Mouse (Mus musculus): Measurements from ENCODE around the gene Calm2. TPM values are rescaled to one million over a fixed set of nuclear protein-coding genes. Genes with fewer than 3 reads are reported as not detected.

Calm2 gene
- polyA plus RNA-seq (2016; fragmentation: Nextera tagmentation; extraction: Ambion mirVana): 619 and 647 TPM in 2 replicates

GRCm38 (mm10) chr17:87446767-87447611 lies at the start of gene Calm2:
TSS of gene Calm2 (minus strand) at chr17:87446935.
- peak within 1 kb of the TSS; percentile 82 for H3K4me2 ChIP-seq
- peak within 1 kb of the TSS; percentile 97 for H3K27ac ChIP-seq (ENCODE audit: poor library complexity, severe bottlenecking)
- H3K36me3 ChIP-seq: 0 out of 2 replicates have a peak, but pooled peaks cover 4% of the 10 kb centered on the region
- H3K27me3 ChIP-seq (replicated peaks): no peaks in the 10 kb centered on the region
- H3K9me3 ChIP-seq (replicated peaks): no peaks in the 10 kb centered on the region
- H3K9ac ChIP-seq: peak within 1 kb of the TSS; percentile 96
- ATAC-seq (ENCODE audit: insufficient number of reproducible peaks, low FRiP score): peak; percentile 93
- under 1% methylated on average over 66 of the region's 69 CpGs for WGBS
- peak within 1 kb of the TSS; percentile 77 for H3K4me3 ChIP-seq
- H3K4me1 ChIP-seq (replicated peaks): peaks cover 22% of the 10 kb centered on the region

- Histone ChIP-seq H3K9me3 (replicated peaks) (no peaks in the 10 kb centered on the region), H3K4me1 (replicated peaks) (peaks cover 10% of the 10 kb centered on the region), H3K9ac (no peak overlapping the region), H3K4me3 (no peak overlapping the region), H3K36me3 (no peaks in the 10 kb centered on the region), H3K27me3 (replicated peaks) (peaks cover 4% of the 10 kb centered on the region; the same call in 1 of the 2 replicates), H3K27ac (ENCODE audit: poor library complexity, severe bottlenecking) (no peak overlapping the region), H3K4me2 (no peak overlapping the region)
- ATAC-seq (ENCODE audit: insufficient number of reproducible peaks, low FRiP score): no peak
- 85% methylated on average over 4 of the region's 4 CpGs for WGBS
These were observed 48.8 kb upstream of the Calm2 start for GRCm38 (mm10) chr17:87495504-87495903.

- 95% methylated on average over 4 of the region's 4 CpGs for WGBS
- H3K9me3 ChIP-seq (replicated peaks): no peaks in the 10 kb centered on the region
- H3K27me3 ChIP-seq (replicated peaks): no peaks in the 10 kb centered on the region
- H3K27ac ChIP-seq (ENCODE audit: poor library complexity, severe bottlenecking): no peak overlapping the region
- H3K4me2 ChIP-seq: no peak overlapping the region
- no peak overlapping the region for H3K9ac ChIP-seq
- H3K4me3 ChIP-seq: no peak overlapping the region
- no peaks in the 10 kb centered on the region for H3K36me3 ChIP-seq
- ATAC-seq (ENCODE audit: insufficient number of reproducible peaks, low FRiP score): no peak
- H3K4me1 ChIP-seq (replicated peaks): peaks cover 16% of the 10 kb centered on the region
These were observed 47.6 kb upstream of the Calm2 start for GRCm38 (mm10) chr17:87494310-87494709.

GRCm38 (mm10) chr17:87492286-87492685 lies 45.6 kb upstream of the Calm2 start:
- Histone ChIP-seq H3K4me3 (no peak overlapping the region), H3K9me3 (replicated peaks) (no peaks in the 10 kb centered on the region), H3K27me3 (replicated peaks) (no peaks in the 10 kb centered on the region), H3K36me3 (no peaks in the 10 kb centered on the region), H3K9ac (no peak overlapping the region), H3K4me2 (no peak overlapping the region), H3K4me1 (replicated peaks) (peaks cover 16% of the 10 kb centered on the region), H3K27ac (ENCODE audit: poor library complexity, severe bottlenecking) (no peak overlapping the region)
- 67% methylated on average over 4 of the region's 4 CpGs for WGBS
- ATAC-seq (ENCODE audit: insufficient number of reproducible peaks, low FRiP score): no peak

GRCm38 (mm10) chr17:87490295-87490694 lies 43.6 kb upstream of the Calm2 start:
- no peak for ATAC-seq (ENCODE audit: insufficient number of reproducible peaks, low FRiP score)
- no peak overlapping the region for H3K4me2 ChIP-seq
- WGBS: 27% methylated on average over 6 of the region's 6 CpGs
- no peak overlapping the region for H3K4me3 ChIP-seq
- H3K27ac ChIP-seq (ENCODE audit: poor library complexity, severe bottlenecking): no peak overlapping the region
- peaks cover 6% of the 10 kb centered on the region; the same call in 1 of the 2 replicates for H3K9me3 ChIP-seq (replicated peaks)
- no peak overlapping the region for H3K9ac ChIP-seq
- peaks cover 16% of the 10 kb centered on the region for H3K4me1 ChIP-seq (replicated peaks)
- no peaks in the 10 kb centered on the region for H3K27me3 ChIP-seq (replicated peaks)
- no peaks in the 10 kb centered on the region for H3K36me3 ChIP-seq

GRCm38 (mm10) chr17:87485751-87486150 lies 39.0 kb upstream of the Calm2 start:
- Histone ChIP-seq H3K36me3 (no peaks in the 10 kb centered on the region), H3K4me2 (no peak overlapping the region), H3K27me3 (replicated peaks) (no peaks in the 10 kb centered on the region; the same call in 1 of the 2 replicates), H3K4me3 (no peak overlapping the region), H3K27ac (ENCODE audit: poor library complexity, severe bottlenecking) (no peak overlapping the region), H3K4me1 (replicated peaks) (peaks cover 8% of the 10 kb centered on the region), H3K9me3 (replicated peaks) (peaks cover 6% of the 10 kb centered on the region; the same call in 1 of the 2 replicates), H3K9ac (no peak overlapping the region)
- no peak for ATAC-seq (ENCODE audit: insufficient number of reproducible peaks, low FRiP score)
- 86% methylated on average over 5 of the region's 5 CpGs for WGBS

- 60% methylated on average over 3 of the region's 3 CpGs for WGBS
- Histone ChIP-seq H3K36me3 (no peaks in the 10 kb centered on the region), H3K27ac (ENCODE audit: poor library complexity, severe bottlenecking) (peak overlapping the region; percentile 1; the same call in 1 of the 2 replicates), H3K9ac (no peak overlapping the region), H3K9me3 (replicated peaks) (peaks cover 6% of the 10 kb centered on the region; the same call in 1 of the 2 replicates), H3K4me1 (replicated peaks) (peaks cover 1% of the 10 kb centered on the region; the same call in 1 of the 2 replicates), H3K4me2 (no peak overlapping the region), H3K4me3 (no peak overlapping the region), H3K27me3 (replicated peaks) (no peaks in the 10 kb centered on the region; the same call in 1 of the 2 replicates)
- peak; percentile 51; the same call in 1 of the 2 replicates for ATAC-seq (ENCODE audit: insufficient number of reproducible peaks, low FRiP score)
These were observed 36.1 kb upstream of the Calm2 start for GRCm38 (mm10) chr17:87482867-87483266.

GRCm38 (mm10) chr17:87478569-87478968 lies 31.8 kb upstream of the Calm2 start:
- no peak overlapping the region for H3K9ac ChIP-seq
- H3K27ac ChIP-seq (ENCODE audit: poor library complexity, severe bottlenecking): no peak overlapping the region
- H3K4me1 ChIP-seq (replicated peaks): peaks cover 25% of the 10 kb centered on the region
- H3K4me2 ChIP-seq: no peak overlapping the region
- ATAC-seq (ENCODE audit: insufficient number of reproducible peaks, low FRiP score): no peak
- H3K9me3 ChIP-seq (replicated peaks): no peaks in the 10 kb centered on the region
- H3K4me3 ChIP-seq: no peak overlapping the region
- 68% methylated on average over 9 of the region's 9 CpGs for WGBS
- H3K36me3 ChIP-seq: no peaks in the 10 kb centered on the region
- H3K27me3 ChIP-seq (replicated peaks): no peaks in the 10 kb centered on the region; the same call in 1 of the 2 replicates

- H3K4me1 ChIP-seq (replicated peaks): peaks cover 34% of the 10 kb centered on the region
- ATAC-seq (ENCODE audit: insufficient number of reproducible peaks, low FRiP score): no peak
- H3K27ac ChIP-seq (ENCODE audit: poor library complexity, severe bottlenecking): no peak overlapping the region
- H3K4me3 ChIP-seq: no peak overlapping the region
- no peaks in the 10 kb centered on the region; the same call in 1 of the 2 replicates for H3K27me3 ChIP-seq (replicated peaks)
- H3K36me3 ChIP-seq: no peaks in the 10 kb centered on the region
- H3K4me2 ChIP-seq: no peak overlapping the region
- WGBS: 55% methylated on average over 16 of the region's 16 CpGs
- no peaks in the 10 kb centered on the region for H3K9me3 ChIP-seq (replicated peaks)
- H3K9ac ChIP-seq: no peak overlapping the region
These were observed 30.9 kb upstream of the Calm2 start for GRCm38 (mm10) chr17:87477611-87478010.

GRCm38 (mm10) chr17:87475356-87475755 lies 28.6 kb upstream of the Calm2 start:
- no peak overlapping the region for H3K4me3 ChIP-seq
- H3K36me3 ChIP-seq: no peaks in the 10 kb centered on the region
- 45% methylated on average over 8 of the region's 8 CpGs for WGBS
- ATAC-seq (ENCODE audit: insufficient number of reproducible peaks, low FRiP score): no peak
- H3K27ac ChIP-seq (ENCODE audit: poor library complexity, severe bottlenecking): 0 out of 2 replicates have a peak overlapping the region, but pooled peaks have one; percentile 31
- peaks cover 40% of the 10 kb centered on the region for H3K4me1 ChIP-seq (replicated peaks)
- H3K9me3 ChIP-seq (replicated peaks): no peaks in the 10 kb centered on the region
- no peak overlapping the region for H3K4me2 ChIP-seq
- H3K9ac ChIP-seq: no peak overlapping the region
- H3K27me3 ChIP-seq (replicated peaks): no peaks in the 10 kb centered on the region

- WGBS: 3% methylated on average over 7 of the region's 7 CpGs
- H3K4me1 ChIP-seq (replicated peaks): peaks cover 50% of the 10 kb centered on the region
- 0 out of 2 replicates have a peak, but pooled peaks have one; percentile 4 for ATAC-seq (ENCODE audit: insufficient number of reproducible peaks, low FRiP score)
- 0 out of 2 replicates have a peak overlapping the region, but pooled peaks have one; percentile 66 for H3K27ac ChIP-seq (ENCODE audit: poor library complexity, severe bottlenecking)
- peak overlapping the region; percentile 68 for H3K9ac ChIP-seq
- no peaks in the 10 kb centered on the region for H3K36me3 ChIP-seq
- H3K9me3 ChIP-seq (replicated peaks): no peaks in the 10 kb centered on the region
- H3K27me3 ChIP-seq (replicated peaks): no peaks in the 10 kb centered on the region
- peak overlapping the region; percentile 47 for H3K4me3 ChIP-seq
- H3K4me2 ChIP-seq: peak overlapping the region; percentile 90
These were observed 27.7 kb upstream of the Calm2 start for GRCm38 (mm10) chr17:87474501-87474795.
